Mouse (Mus musculus) T-cell, adult 2 months (primary cell): ENCODE results near the gene BC005624.
"Not testable (repeated sequence)": the region's sequence is repeated elsewhere in the genome, so short reads cannot be mapped to it uniquely, and the experiment has no call there.

Experiments
- DNase-seq: peaks from one replicate; pipeline ENCODE4 v3.0.0; 2022; ENCODE audit warnings: low spot score

BC005624 gene

GRCm38 (mm10) chr2:30967352-30968327 is 14.4 kb downstream of the BC005624 start, which contains the start of gene Tor1a:
TSS of gene Tor1a (minus strand) at chr2:30967933.
- DNase-seq, result peak; percentile 81

GRCm38 (mm10) chr2:30966826-30967225 is 15.2 kb downstream of the BC005624 start:
- DNase-seq, result peak; percentile 47

GRCm38 (mm10) chr2:30965627-30966026 is 16.4 kb downstream of the BC005624 start:
- DNase-seq, result no peak

- no peak for DNase-seq
Observed at GRCm38 (mm10) chr2:30962570-30963254, 19.3 kb downstream of the BC005624 start.

- DNase-seq, result no peak
Observed at GRCm38 (mm10) chr2:30959856-30960255, 22.1 kb downstream of the BC005624 start.

- DNase-seq, result no peak
Observed at GRCm38 (mm10) chr2:30958726-30959125, 23.3 kb downstream of the BC005624 start.

- DNase-seq, result no peak
Observed at GRCm38 (mm10) chr2:30957511-30957910, 24.5 kb downstream of the BC005624 start.

GRCm38 (mm10) chr2:30954797-30955196 is 27.2 kb downstream of the BC005624 start:
- no peak for DNase-seq

GRCm38 (mm10) chr2:30952824-30953490 is 29.0 kb downstream of the BC005624 start, which contains the start of gene Tor1b:
TSS of gene Tor1b (plus strand) at chr2:30952959.
- peak; percentile 88 for DNase-seq

- no peak for DNase-seq
Observed at GRCm38 (mm10) chr2:30952457-30952823, 29.6 kb downstream of the BC005624 start.

- peak; percentile 75 for DNase-seq
Observed at GRCm38 (mm10) chr2:30942603-30943011, 39.4 kb downstream of the BC005624 start.

GRCm38 (mm10) chr2:30942116-30942515 is 39.9 kb downstream of the BC005624 start:
- DNase-seq, result not testable (repeated sequence)

GRCm38 (mm10) chr2:30941586-30941985 is 40.4 kb downstream of the BC005624 start:
- DNase-seq, result no peak

- DNase-seq, result no peak
Observed at GRCm38 (mm10) chr2:30938574-30938991, 43.4 kb downstream of the BC005624 start.

- no peak for DNase-seq
Observed at GRCm38 (mm10) chr2:30937731-30938130, 44.3 kb downstream of the BC005624 start.

- DNase-seq, result no peak
Observed at GRCm38 (mm10) chr2:30936808-30937207, 45.2 kb downstream of the BC005624 start.

- peak; percentile 61 for DNase-seq
Observed at GRCm38 (mm10) chr2:30933917-30934450, 48.0 kb downstream of the BC005624 start.

GRCm38 (mm10) chr2:30933032-30933431 is 49.0 kb downstream of the BC005624 start:
- DNase-seq, result no peak

GRCm38 (mm10) chr2:30931922-30932321 is 50.1 kb downstream of the BC005624 start:
- peak; percentile 22 for DNase-seq

GRCm38 (mm10) chr2:30930846-30931245 is 51.2 kb downstream of the BC005624 start:
- DNase-seq, result not testable (repeated sequence)

GRCm38 (mm10) chr2:30929483-30930045 is 52.4 kb downstream of the BC005624 start, which contains the start of gene Ptges:
TSS of gene Ptges (minus strand) at chr2:30929863.
- DNase-seq, result peak; percentile 28
